Mouse (Mus musculus): ENCODE results near the gene Etl4. TPM values are rescaled to one million over a fixed set of nuclear protein-coding genes. Genes with fewer than 3 reads are reported as not detected.

Gene Etl4
- polyA plus RNA-seq, 1 experiment from 2014 or later: 34.4 TPM

DNA sequence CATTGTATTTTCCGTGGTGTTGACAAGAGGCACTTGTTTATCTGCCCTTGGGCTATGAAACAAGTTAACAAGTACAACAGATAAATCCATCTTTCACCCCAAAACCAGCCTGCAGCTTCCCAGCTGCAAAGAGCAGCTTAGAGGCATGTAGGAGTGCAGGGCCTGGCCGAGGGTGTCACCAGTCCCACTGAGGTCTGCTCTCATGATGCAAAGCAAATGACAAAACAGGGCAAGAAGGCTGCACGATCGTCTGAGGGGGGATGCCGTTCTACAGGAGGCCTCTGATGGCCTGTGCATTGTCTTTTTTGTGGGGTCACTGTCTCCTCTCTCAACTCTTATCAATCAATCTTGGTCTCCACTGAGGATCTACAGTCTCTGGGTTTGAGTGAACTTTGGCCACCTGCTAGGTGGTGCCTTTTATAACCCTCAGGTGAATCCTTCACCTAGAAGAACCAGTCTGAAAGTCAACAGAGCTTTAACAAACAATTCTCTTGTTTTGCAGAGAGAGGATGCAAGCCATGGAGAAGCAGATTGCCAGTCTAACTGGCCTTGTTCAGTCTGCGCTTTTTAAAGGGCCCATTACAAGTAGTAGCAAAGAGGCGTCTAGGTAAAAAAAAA is 849.6 kb downstream of the Etl4 start:
- H3K4me2 ChIP-seq (ENCODE audit: low read depth, low read length, severe bottlenecking): no peak overlapping the region
- ATAC-seq (replicated peaks; ENCODE audit: low FRiP score): no peak

GRCm38 (mm10) chr2:20761320-20761719 is 851.7 kb downstream of the Etl4 start:
- Histone ChIP-seq H3K9me3 (ENCODE audit: control insufficient read depth, low read length) (no peaks in the 10 kb centered on the region), H3K4me2 (ENCODE audit: low read depth, low read length, severe bottlenecking) (no peak overlapping the region), H3K4me1 (replicated peaks; ENCODE audit: control insufficient read depth, insufficient read depth, low read length) (no peaks in the 10 kb centered on the region), H3K36me3 (ENCODE audit: control insufficient read depth, insufficient read depth, low read length) (no peaks in the 10 kb centered on the region), H3K4me3 (ENCODE audit: low read depth, low read length) (no peak overlapping the region), H3K9ac (ENCODE audit: low read length) (no peak overlapping the region), H3K27ac (ENCODE audit: low read depth, low read length) (no peak overlapping the region), H3K27me3 (ENCODE audit: control insufficient read depth, insufficient read depth, low read length) (no peaks in the 10 kb centered on the region)
- ATAC-seq (replicated peaks; ENCODE audit: low FRiP score) (no peak), DNase-seq (ENCODE audit: low spot score) (no peak)
- WGBS: 91% methylated on average over 5 of the region's 5 CpGs

More for the DNA sequence above, 849.6 kb downstream of the Etl4 start:
- H3K9me3 ChIP-seq (ENCODE audit: control insufficient read depth, low read length): no peaks in the 10 kb centered on the region
- no peaks in the 10 kb centered on the region for H3K27me3 ChIP-seq (ENCODE audit: control insufficient read depth, insufficient read depth, low read length)
- no peaks in the 10 kb centered on the region for H3K4me1 ChIP-seq (replicated peaks; ENCODE audit: control insufficient read depth, insufficient read depth, low read length)
- H3K36me3 ChIP-seq (ENCODE audit: control insufficient read depth, insufficient read depth, low read length): no peaks in the 10 kb centered on the region
- no peak for DNase-seq (ENCODE audit: low spot score)
- H3K9ac ChIP-seq (ENCODE audit: low read length): no peak overlapping the region
- no peak overlapping the region for H3K27ac ChIP-seq (ENCODE audit: low read depth, low read length)
- H3K4me3 ChIP-seq (ENCODE audit: low read depth, low read length): no peak overlapping the region
- 88% methylated on average over 7 of the region's 7 CpGs for WGBS

DNA sequence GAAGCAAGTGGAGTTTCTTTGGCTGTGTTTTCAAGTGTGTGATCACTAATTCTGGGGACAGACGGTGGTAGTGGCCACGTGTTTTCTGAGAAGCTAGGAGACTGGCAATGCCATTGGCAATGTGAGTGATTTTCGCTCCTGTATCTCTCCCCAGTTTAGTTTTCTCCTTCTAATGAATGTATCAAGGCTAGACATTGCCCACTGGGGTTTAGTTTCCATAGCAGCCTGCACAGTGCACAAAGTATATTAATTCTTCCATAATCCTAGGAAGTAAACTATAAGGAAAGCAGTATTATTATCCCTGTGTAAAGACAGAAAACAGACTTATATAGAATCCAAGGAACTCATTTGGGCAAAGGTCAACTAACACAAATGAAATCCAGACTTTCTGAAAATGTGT is 852.2 kb downstream of the Etl4 start:
- Histone ChIP-seq H3K4me2 (ENCODE audit: low read depth, low read length, severe bottlenecking) (no peak overlapping the region), H3K36me3 (ENCODE audit: control insufficient read depth, insufficient read depth, low read length) (no peaks in the 10 kb centered on the region), H3K27me3 (ENCODE audit: control insufficient read depth, insufficient read depth, low read length) (no peaks in the 10 kb centered on the region), H3K9me3 (ENCODE audit: control insufficient read depth, low read length) (no peaks in the 10 kb centered on the region), H3K9ac (ENCODE audit: low read length) (no peak overlapping the region), H3K4me3 (ENCODE audit: low read depth, low read length) (no peak overlapping the region), H3K27ac (ENCODE audit: low read depth, low read length) (no peak overlapping the region), H3K4me1 (replicated peaks; ENCODE audit: control insufficient read depth, insufficient read depth, low read length) (no peaks in the 10 kb centered on the region)
- ATAC-seq (replicated peaks; ENCODE audit: low FRiP score) (no peak), DNase-seq (ENCODE audit: low spot score) (no peak)
- 91% methylated on average over 3 of the region's 3 CpGs for WGBS

GRCm38 (mm10) chr2:20763511-20764212 is 854.1 kb downstream of the Etl4 start:
- Histone ChIP-seq H3K27me3 (ENCODE audit: control insufficient read depth, insufficient read depth, low read length) (no peaks in the 10 kb centered on the region), H3K36me3 (ENCODE audit: control insufficient read depth, insufficient read depth, low read length) (no peaks in the 10 kb centered on the region), H3K9ac (ENCODE audit: low read length) (no peak overlapping the region), H3K4me3 (ENCODE audit: low read depth, low read length) (no peak overlapping the region), H3K4me2 (ENCODE audit: low read depth, low read length, severe bottlenecking) (no peak overlapping the region), H3K27ac (ENCODE audit: low read depth, low read length) (no peak overlapping the region), H3K4me1 (replicated peaks; ENCODE audit: control insufficient read depth, insufficient read depth, low read length) (no peaks in the 10 kb centered on the region), H3K9me3 (ENCODE audit: control insufficient read depth, low read length) (no peaks in the 10 kb centered on the region)
- WGBS: 71% methylated on average over 4 of the region's 4 CpGs
- ATAC-seq (replicated peaks; ENCODE audit: low FRiP score) (no peak), DNase-seq (ENCODE audit: low spot score) (no peak)

- no peak overlapping the region for H3K9ac ChIP-seq (ENCODE audit: low read length)
- DNase-seq (ENCODE audit: low spot score) (no peak), ATAC-seq (replicated peaks; ENCODE audit: low FRiP score) (no peak)
- H3K4me2 ChIP-seq (ENCODE audit: low read depth, low read length, severe bottlenecking): no peak overlapping the region
- H3K4me1 ChIP-seq (replicated peaks; ENCODE audit: control insufficient read depth, insufficient read depth, low read length): no peaks in the 10 kb centered on the region
- no peaks in the 10 kb centered on the region for H3K27me3 ChIP-seq (ENCODE audit: control insufficient read depth, insufficient read depth, low read length)
- no peaks in the 10 kb centered on the region for H3K9me3 ChIP-seq (ENCODE audit: control insufficient read depth, low read length)
- H3K36me3 ChIP-seq (ENCODE audit: control insufficient read depth, insufficient read depth, low read length): no peaks in the 10 kb centered on the region
- H3K4me3 ChIP-seq (ENCODE audit: low read depth, low read length): no peak overlapping the region
- no peak overlapping the region for H3K27ac ChIP-seq (ENCODE audit: low read depth, low read length)
Observed at GRCm38 (mm10) chr2:20764566-20765090, 855.0 kb downstream of the Etl4 start.

- Histone ChIP-seq H3K36me3 (ENCODE audit: control insufficient read depth, insufficient read depth, low read length) (no peaks in the 10 kb centered on the region), H3K4me2 (ENCODE audit: low read depth, low read length, severe bottlenecking) (no peak overlapping the region), H3K4me1 (replicated peaks; ENCODE audit: control insufficient read depth, insufficient read depth, low read length) (no peaks in the 10 kb centered on the region), H3K27me3 (ENCODE audit: control insufficient read depth, insufficient read depth, low read length) (no peaks in the 10 kb centered on the region), H3K27ac (ENCODE audit: low read depth, low read length) (no peak overlapping the region), H3K9me3 (ENCODE audit: control insufficient read depth, low read length) (no peaks in the 10 kb centered on the region), H3K9ac (ENCODE audit: low read length) (no peak overlapping the region), H3K4me3 (ENCODE audit: low read depth, low read length) (no peak overlapping the region)
- 67% methylated on average over 5 of the region's 5 CpGs for WGBS
- DNase-seq (ENCODE audit: low spot score): no peak
- no peak for ATAC-seq (replicated peaks; ENCODE audit: low FRiP score)
Observed at GRCm38 (mm10) chr2:20768681-20769080, 859.1 kb downstream of the Etl4 start.

- H3K27ac ChIP-seq (ENCODE audit: low read depth, low read length): no peak overlapping the region
- no peaks in the 10 kb centered on the region for H3K4me1 ChIP-seq (replicated peaks; ENCODE audit: control insufficient read depth, insufficient read depth, low read length)
- no peak overlapping the region for H3K4me3 ChIP-seq (ENCODE audit: low read depth, low read length)
- H3K4me2 ChIP-seq (ENCODE audit: low read depth, low read length, severe bottlenecking): no peak overlapping the region
- H3K9ac ChIP-seq (ENCODE audit: low read length): no peak overlapping the region
- no peak for ATAC-seq (replicated peaks; ENCODE audit: low FRiP score)
- DNase-seq (ENCODE audit: low spot score): no peak
- no peaks in the 10 kb centered on the region for H3K27me3 ChIP-seq (ENCODE audit: control insufficient read depth, insufficient read depth, low read length)
- no peaks in the 10 kb centered on the region for H3K9me3 ChIP-seq (ENCODE audit: control insufficient read depth, low read length)
- H3K36me3 ChIP-seq (ENCODE audit: control insufficient read depth, insufficient read depth, low read length): no peaks in the 10 kb centered on the region
Observed at GRCm38 (mm10) chr2:20770171-20770570, 860.6 kb downstream of the Etl4 start.

GRCm38 (mm10) chr2:20774462-20774861 is 864.9 kb downstream of the Etl4 start:
- Histone ChIP-seq H3K4me1 (replicated peaks; ENCODE audit: control insufficient read depth, insufficient read depth, low read length) (0 out of 2 replicates have a peak, but pooled peaks cover under 1% of the 10 kb centered on the region), H3K9me3 (ENCODE audit: control insufficient read depth, low read length) (no peaks in the 10 kb centered on the region), H3K27me3 (ENCODE audit: control insufficient read depth, insufficient read depth, low read length) (no peaks in the 10 kb centered on the region), H3K4me3 (ENCODE audit: low read depth, low read length) (no peak overlapping the region), H3K36me3 (ENCODE audit: control insufficient read depth, insufficient read depth, low read length) (no peaks in the 10 kb centered on the region), H3K27ac (ENCODE audit: low read depth, low read length) (no peak overlapping the region), H3K9ac (ENCODE audit: low read length) (no peak overlapping the region), H3K4me2 (ENCODE audit: low read depth, low read length, severe bottlenecking) (no peak overlapping the region)
- no peak for DNase-seq (ENCODE audit: low spot score)
- WGBS: 90% methylated on average over 2 of the region's 2 CpGs
- ATAC-seq (replicated peaks; ENCODE audit: low FRiP score): no peak

Measured in forebrain, embryonic 11.5 days (tissue).